Mouse (Mus musculus) liver, embryonic 18 days (tissue): Measurements from ENCODE around the gene Tmod4. TPM values are rescaled to one million over a fixed set of nuclear protein-coding genes. Genes with fewer than 3 reads are reported as not detected.

Experiments used
- polyA plus RNA-seq: library from polyadenylated mRNA; depleted of rRNA; stranded (reverse); fragments of >200 nt; gene quantifications from 2 replicates; pipeline ENCODE4 v1.2.3, GENCODE M21; 2012; rRNA removed

Tmod4 gene
- polyA plus RNA-seq = 0.30 and 0.40 TPM in 2 replicates

GRCm38 (mm10) chr3:95124246-95124645 is at the start of gene Tmod4:
Gene Tmod4, plus strand, starts transcription at chr3:95124476.

GRCm38 (mm10) chr3:95106338-95107117 is 17.7 kb upstream of the Tmod4 start, which contains the start of gene Pip5k1a:
Gene Pip5k1a, minus strand, starts transcription at chr3:95106930.

DNA sequence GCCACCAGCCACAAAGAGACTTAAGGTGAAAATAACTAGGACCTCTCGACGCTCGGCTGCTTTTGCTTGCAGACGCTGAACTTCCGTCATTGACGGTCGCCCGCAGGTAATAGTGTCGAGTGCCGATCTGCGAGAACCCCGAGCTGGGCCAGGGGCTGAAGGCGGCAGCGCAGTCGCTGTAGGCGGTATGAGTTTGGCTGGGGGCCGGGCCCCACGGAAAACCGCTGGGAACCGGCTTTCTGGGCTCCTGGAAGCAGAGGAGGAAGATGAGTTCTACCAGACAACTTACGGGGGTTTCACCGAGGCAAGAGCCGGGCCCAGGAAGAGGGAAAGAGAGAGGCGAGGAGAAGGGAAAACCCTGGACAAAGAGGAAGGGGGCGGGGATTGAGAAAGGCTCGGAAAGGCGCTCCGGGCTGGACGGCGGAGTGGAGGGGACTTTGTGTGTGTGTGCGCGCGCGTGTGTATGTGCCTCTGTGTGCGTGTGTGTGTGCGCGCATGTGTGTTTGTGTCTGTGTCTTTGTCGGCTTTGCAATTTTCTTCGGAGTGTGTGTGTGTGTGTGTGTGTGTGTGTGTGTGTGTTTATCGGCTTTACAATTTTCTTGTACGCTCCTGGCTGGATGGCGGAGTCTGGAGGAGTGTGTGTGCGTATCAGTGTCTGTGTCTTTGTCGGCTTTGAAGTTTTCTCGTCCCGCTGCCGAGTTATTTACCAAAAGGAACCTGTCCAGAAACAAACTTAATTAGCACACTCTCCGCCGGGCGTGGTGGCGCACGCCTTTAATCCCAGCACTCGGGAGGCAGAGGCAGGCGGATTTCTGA is 13.2 kb upstream of the Tmod4 start, which contains the start of gene Vps72:
Gene Vps72, plus strand, starts transcription at position 112 of the 816 bp plus-strand sequence.

GRCm38 (mm10) chr3:95133680-95134101 is 9.4 kb downstream of the Tmod4 start, which contains the start of the genes Scnm1 and Lysmd1:
Gene Scnm1, minus strand, starts transcription at chr3:95134011.
Gene Lysmd1, plus strand, starts transcription at chr3:95134088.

DNA sequence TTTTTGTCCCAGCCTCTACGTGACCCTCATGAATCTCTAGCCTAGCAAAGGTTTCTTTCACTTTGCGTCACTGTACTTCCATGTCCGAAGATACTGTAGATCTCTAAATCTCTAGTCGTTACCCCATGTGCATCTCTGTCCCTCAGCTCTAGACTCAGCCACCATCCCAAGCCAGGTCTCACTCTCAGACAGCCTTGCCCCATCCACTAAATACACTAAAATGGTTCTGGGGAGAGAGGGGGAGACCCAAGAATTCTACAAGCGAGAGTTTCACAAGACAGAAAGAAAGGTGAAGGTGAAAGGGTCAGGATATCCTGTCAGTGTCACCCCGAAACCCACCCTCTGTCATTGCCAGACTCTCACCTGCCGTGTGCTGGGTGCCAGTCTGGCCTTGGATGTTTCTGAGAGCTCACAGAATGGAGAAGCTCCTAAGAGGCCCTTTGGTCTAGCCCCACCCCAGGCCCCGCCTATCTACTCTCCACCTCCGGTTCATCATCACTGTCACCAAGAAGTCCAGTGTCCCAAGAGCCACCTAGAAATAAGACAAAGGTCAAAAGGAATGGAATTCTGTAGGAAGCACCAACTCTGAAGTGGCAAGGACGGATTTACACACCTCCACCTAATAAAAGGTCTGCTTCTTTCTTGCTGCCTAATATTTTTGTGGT is 17.8 kb downstream of the Tmod4 start, which contains the start of gene Tnfaip8l2:
Gene Tnfaip8l2, minus strand, starts transcription at position 409 of the 665 bp plus-strand sequence.

GRCm38 (mm10) chr3:95159987-95160963 is 36.0 kb downstream of the Tmod4 start, which contains the start of gene Sema6c:
Gene Sema6c, plus strand, starts transcription at chr3:95160457.

Other genes starting within 250 kb of the Tmod4 start
- gene Psmb4, start 237.5 kb upstream of the Tmod4 start, polyA plus RNA-seq = 147 and 165 TPM in 2 replicates
- 200 and 241 TPM in 2 replicates for gene Selenbp1, start 191.4 kb upstream of the Tmod4 start, polyA plus RNA-seq
- gene Rfx5, start 170.4 kb upstream of the Tmod4 start, polyA plus RNA-seq = 3.5 and 4.1 TPM in 2 replicates
- gene Pi4kb, start 149.7 kb upstream of the Tmod4 start, polyA plus RNA-seq = 15.9 and 17.3 TPM in 2 replicates
- gene Zfp687, start 109.0 kb upstream of the Tmod4 start, polyA plus RNA-seq = 5.1 and 6.5 TPM in 2 replicates
- gene Psmd4, start 81.9 kb upstream of the Tmod4 start, polyA plus RNA-seq = 111 and 114 TPM in 2 replicates
- 8.4 and 8.5 TPM in 2 replicates for gene Pip5k1a, start 17.5 kb upstream of the Tmod4 start, polyA plus RNA-seq
- gene Vps72, start 13.5 kb upstream of the Tmod4 start, polyA plus RNA-seq = 21.2 and 23.2 TPM in 2 replicates
- gene Scnm1, start 9.5 kb downstream of the Tmod4 start, polyA plus RNA-seq = 32.8 and 34.1 TPM in 2 replicates
- gene Lysmd1, start 9.6 kb downstream of the Tmod4 start, polyA plus RNA-seq = 5.0 and 5.1 TPM in 2 replicates
- 10.1 and 11.1 TPM in 2 replicates for gene Tnfaip8l2, start 17.9 kb downstream of the Tmod4 start, polyA plus RNA-seq
- gene Sema6c, start 36.0 kb downstream of the Tmod4 start, polyA plus RNA-seq = 1.3 and 1.5 TPM in 2 replicates
- 9.5 and 10.4 TPM in 2 replicates for gene Gabpb2, start 93.4 kb downstream of the Tmod4 start, polyA plus RNA-seq
- 25.1 and 25.3 TPM in 2 replicates for gene Cdc42se1, start 104.3 kb downstream of the Tmod4 start, polyA plus RNA-seq
- gene Mllt11, start 107.7 kb downstream of the Tmod4 start, polyA plus RNA-seq = 3.4 and 3.8 TPM in 2 replicates
- 0.08 and 0.09 TPM in 2 replicates for gene Gm128, start 117.1 kb downstream of the Tmod4 start, polyA plus RNA-seq
- gene Bnipl, start 126.7 kb downstream of the Tmod4 start, polyA plus RNA-seq = 0.02 and 0.04 TPM in 2 replicates
- gene Mindy1, start 156.9 kb downstream of the Tmod4 start, polyA plus RNA-seq = 34.8 and 35.4 TPM in 2 replicates
- gene Prune1, start 157.6 kb downstream of the Tmod4 start, polyA plus RNA-seq = 7.7 and 8.3 TPM in 2 replicates
- 1.6 and 1.8 TPM in 2 replicates for gene Anxa9, start 182.7 kb downstream of the Tmod4 start, polyA plus RNA-seq
- gene Cers2, start 190.3 kb downstream of the Tmod4 start, polyA plus RNA-seq = 69.0 and 71.4 TPM in 2 replicates
- 11.2 and 13.2 TPM in 2 replicates for gene Setdb1, start 232.7 kb downstream of the Tmod4 start, polyA plus RNA-seq